Mouse (Mus musculus): Measurements from ENCODE around the gene Tmem223.

GRCm38 (mm10) chr19:8745382-8745781 is 25.4 kb upstream of the Tmem223 start:
- no peak for TF ChIP-seq POLR2A (IDR thresholded peaks at IDR 0.05; ENCODE audit: low read depth, low read length)
- TF ChIP-seq CTCF (conservative IDR thresholded peaks at IDR 0.05; ENCODE audit: insufficient read depth, insufficient read length, low read depth, low read length): no peak

Data from kidney, adult 2 months (tissue).